Mouse (Mus musculus): ENCODE results near the gene Mob3c.

- no peak for TF ChIP-seq CTCF (IDR thresholded peaks at IDR 0.05; ENCODE audit: low read depth)
- TF ChIP-seq EP300 (IDR thresholded peaks at IDR 0.05; ENCODE audit: low read depth) = no peak
Observed at GRCm38 (mm10) chr4:115882195-115882594, 54.3 kb downstream of the Mob3c start.
